Mouse (Mus musculus) erythroid progenitor cell, adult 5-6 weeks (primary cell): ENCODE results near the gene Plxnd1. TPM values are rescaled to one million over a fixed set of nuclear protein-coding genes. Genes with fewer than 3 reads are reported as not detected.

Experiments
- ATAC-seq: replicated peaks from 2 replicates; pipeline ENCODE4 v1.8.0; 2016; ENCODE audit warnings: moderate number of reproducible peaks, mild to moderate bottlenecking, moderate TSS enrichment, inconsistent platforms; ENCODE audit not compliant: poor library complexity, low FRiP score, severe bottlenecking
- total RNA-seq, 2 experiments: library from RNA; stranded (forward) in 1 of 2; stranded (reverse) in 1 of 2; fragments of 150-400 nt in 1 of 2; fragments of 186-747, 209-891 nt in 1 of 2; gene quantifications; 2 replicates each; pipeline versions ENCODE4 v1.2.3 to v1.2.4; 2015 to 2017; ENCODE audit warnings: low replicate concordance in 2 of 2

The Plxnd1 gene
- total RNA-seq, 2 experiments from 2014 or later, result 2.0 to 9.6 TPM

GRCm38 (mm10) chr6:115962439-115963085 lies 32.2 kb downstream of the Plxnd1 start:
- no peak for ATAC-seq

- no peak for ATAC-seq
Observed at GRCm38 (mm10) chr6:115961743-115962142, 33.1 kb downstream of the Plxnd1 start.

- no peak for ATAC-seq
Observed at GRCm38 (mm10) chr6:115960322-115960721, 34.5 kb downstream of the Plxnd1 start.

- no peak for ATAC-seq
Observed at GRCm38 (mm10) chr6:115959151-115959691, 35.6 kb downstream of the Plxnd1 start.

GRCm38 (mm10) chr6:115958445-115958844 lies 36.4 kb downstream of the Plxnd1 start:
- ATAC-seq, result no peak

GRCm38 (mm10) chr6:115957681-115958080 lies 37.1 kb downstream of the Plxnd1 start:
- no peak for ATAC-seq

- no peak for ATAC-seq
Observed at GRCm38 (mm10) chr6:115956922-115957601, 37.7 kb downstream of the Plxnd1 start.

GRCm38 (mm10) chr6:115956418-115956921 lies 38.3 kb downstream of the Plxnd1 start:
- no peak for ATAC-seq

GRCm38 (mm10) chr6:115955664-115956063 lies 39.1 kb downstream of the Plxnd1 start:
- no peak for ATAC-seq

- ATAC-seq, result no peak
Observed at GRCm38 (mm10) chr6:115955169-115955568, 39.6 kb downstream of the Plxnd1 start.

GRCm38 (mm10) chr6:115954506-115955074 lies 40.2 kb downstream of the Plxnd1 start:
- ATAC-seq, result no peak

GRCm38 (mm10) chr6:115946389-115946788 lies 48.4 kb downstream of the Plxnd1 start:
- no peak for ATAC-seq

GRCm38 (mm10) chr6:115945633-115946032 lies 49.2 kb downstream of the Plxnd1 start:
- ATAC-seq, result no peak

GRCm38 (mm10) chr6:115944638-115945037 lies 50.2 kb downstream of the Plxnd1 start, which contains the start of gene H1foo:
Gene H1foo (plus strand): TSS chr6:115944938.
- no peak for ATAC-seq

GRCm38 (mm10) chr6:115943498-115944427 lies 51.0 kb downstream of the Plxnd1 start:
- ATAC-seq, result no peak

GRCm38 (mm10) chr6:115941128-115941527 lies 53.7 kb downstream of the Plxnd1 start:
- no peak for ATAC-seq

GRCm38 (mm10) chr6:115940603-115941002 lies 54.2 kb downstream of the Plxnd1 start:
- ATAC-seq, result no peak

GRCm38 (mm10) chr6:115938798-115939197 lies 56.0 kb downstream of the Plxnd1 start:
- ATAC-seq, result no peak

GRCm38 (mm10) chr6:115938011-115938410 lies 56.8 kb downstream of the Plxnd1 start:
- no peak for ATAC-seq

- ATAC-seq, result no peak
Observed at GRCm38 (mm10) chr6:115935544-115935943, 59.3 kb downstream of the Plxnd1 start.
